Mouse (Mus musculus): ENCODE results near the gene Slc22a5. TPM values are rescaled to one million over a fixed set of nuclear protein-coding genes. Genes with fewer than 3 reads are reported as not detected.
"Not testable (repeated sequence)": the region's sequence is repeated elsewhere in the genome, so short reads cannot be mapped to it uniquely, and the experiment has no call there.

Slc22a5 gene
- 10 to 100 TPM; 36.9 to 47.9 (median 43.8) TPM for total RNA-seq (2022)

GRCm38 (mm10) chr11:53891505-53892451 is at the start of gene Slc22a5:
Gene Slc22a5, minus strand, starts transcription at chr11:53891660.
- DNase-seq: peak; percentile 99

- DNase-seq: not testable (repeated sequence)
These were observed 40.5 kb upstream of the Slc22a5 start for GRCm38 (mm10) chr11:53931944-53932318.

GRCm38 (mm10) chr11:53931091-53931943 is 39.9 kb upstream of the Slc22a5 start:
- DNase-seq: peak; percentile 74

GRCm38 (mm10) chr11:53929741-53930140 is 38.3 kb upstream of the Slc22a5 start:
- DNase-seq: no peak

- no peak for DNase-seq
These were observed 37.1 kb upstream of the Slc22a5 start for GRCm38 (mm10) chr11:53928585-53928984.

- DNase-seq: no peak
These were observed 34.8 kb upstream of the Slc22a5 start for GRCm38 (mm10) chr11:53926303-53926702.

GRCm38 (mm10) chr11:53918851-53919250 is 27.4 kb upstream of the Slc22a5 start:
- DNase-seq: no peak

GRCm38 (mm10) chr11:53911011-53911410 is 19.6 kb upstream of the Slc22a5 start:
- DNase-seq: no peak

- no peak for DNase-seq
These were observed 17.2 kb upstream of the Slc22a5 start for GRCm38 (mm10) chr11:53908686-53909085.

GRCm38 (mm10) chr11:53904534-53904925 is 13.1 kb upstream of the Slc22a5 start:
- no peak for DNase-seq

- DNase-seq: no peak
These were observed 12.5 kb upstream of the Slc22a5 start for GRCm38 (mm10) chr11:53903781-53904533.

GRCm38 (mm10) chr11:53902741-53903140 is 11.3 kb upstream of the Slc22a5 start:
- DNase-seq: no peak

GRCm38 (mm10) chr11:53900991-53901390 is 9.5 kb upstream of the Slc22a5 start:
- no peak for DNase-seq

GRCm38 (mm10) chr11:53899981-53900380 is 8.5 kb upstream of the Slc22a5 start:
- DNase-seq: no peak

GRCm38 (mm10) chr11:53899004-53899403 is 7.5 kb upstream of the Slc22a5 start:
- DNase-seq: no peak

GRCm38 (mm10) chr11:53896935-53897334 is 5.5 kb upstream of the Slc22a5 start:
- DNase-seq: no peak

GRCm38 (mm10) chr11:53893451-53893850 is 2.0 kb upstream of the Slc22a5 start:
- DNase-seq: no peak

GRCm38 (mm10) chr11:53892716-53893416 is 1.4 kb upstream of the Slc22a5 start:
- no peak for DNase-seq

GRCm38 (mm10) chr11:53890906-53891504 is 455 bp downstream of the Slc22a5 start:
- peak; percentile 47 for DNase-seq

GRCm38 (mm10) chr11:53890225-53890624 is 1.2 kb downstream of the Slc22a5 start:
- no peak for DNase-seq

GRCm38 (mm10) chr11:53889091-53889645 is 2.3 kb downstream of the Slc22a5 start:
- no peak for DNase-seq
